Mouse (Mus musculus): Measurements from ENCODE around the gene Acp6.

DNA sequence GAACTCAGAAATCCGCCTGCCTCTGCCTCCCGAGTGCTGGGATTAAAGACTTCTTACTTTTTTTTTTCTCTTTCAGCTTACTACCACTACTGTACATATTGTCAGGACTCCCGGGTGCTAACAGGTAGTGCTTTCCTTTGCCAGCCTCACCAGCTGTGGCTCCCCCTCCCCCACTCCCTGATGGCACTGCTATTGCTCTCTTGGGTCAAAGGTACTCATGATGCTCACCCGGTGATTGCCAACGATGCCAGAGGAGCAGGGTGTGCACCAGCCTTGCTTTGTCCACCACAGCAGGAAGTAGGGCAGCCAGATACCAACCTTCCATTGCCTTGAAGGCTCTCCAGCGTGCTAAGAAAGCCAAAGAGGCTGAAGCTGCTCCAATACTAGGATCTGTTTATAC, 2.1 kb upstream of the Acp6 start:
- TF ChIP-seq GATA1 (IDR thresholded peaks at IDR 0.05; ENCODE audit: borderline replicate concordance, low read length): no peak
- no peak for TF ChIP-seq FLI1 (IDR thresholded peaks at IDR 0.05; ENCODE audit: low read length)

Measured in megakaryocyte, embryonic 14.5 days (primary cell).